Mouse (Mus musculus): Measurements from ENCODE around the gene Thumpd3. TPM values are rescaled to one million over a fixed set of nuclear protein-coding genes. Genes with fewer than 3 reads are reported as not detected.

The Thumpd3 gene
- polyA plus RNA-seq, 1 experiment, result 27.2 TPM

- peak; percentile 35 for DNase-seq (ENCODE audit: low spot score)
Observed at GRCm38 (mm10) chr6:113037946-113038734, 7.9 kb upstream of the Thumpd3 start.

DNA sequence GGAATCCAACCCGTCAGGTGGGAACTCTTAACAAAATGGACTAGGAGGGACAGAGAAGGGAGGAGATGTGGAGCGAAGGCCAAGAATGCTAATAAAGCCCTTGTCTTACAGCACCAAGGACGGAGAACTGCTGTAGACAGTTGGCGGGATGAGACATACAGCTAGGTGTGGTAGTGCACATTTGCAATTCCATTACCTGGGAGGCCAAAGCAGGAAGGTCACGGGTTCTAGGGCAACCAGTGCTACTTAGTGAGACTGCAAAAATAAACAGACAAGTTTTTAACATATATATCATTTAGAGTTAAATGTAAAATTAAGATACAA is 7.3 kb upstream of the Thumpd3 start:
- no peak for DNase-seq (ENCODE audit: low spot score)

DNA sequence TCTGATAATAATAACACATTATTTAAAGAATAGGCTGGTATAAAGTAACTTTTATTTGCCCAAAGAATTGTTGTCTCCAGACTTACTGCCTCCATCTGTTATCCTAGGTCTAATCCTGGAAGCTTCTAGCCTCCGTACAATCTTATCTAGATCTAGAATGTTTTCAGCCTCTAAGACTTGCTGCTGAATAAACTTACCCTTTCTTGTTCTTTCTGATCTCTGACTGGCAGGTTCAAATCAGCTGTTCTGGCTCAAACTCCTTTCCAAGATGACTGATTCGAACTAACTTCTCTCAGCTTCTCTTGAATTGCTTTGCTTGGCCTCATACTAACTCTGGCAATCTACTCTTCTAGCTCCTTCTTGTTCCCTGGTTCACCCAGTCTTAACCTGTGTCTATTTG is 5.7 kb upstream of the Thumpd3 start:
- no peak for DNase-seq (ENCODE audit: low spot score)

DNA sequence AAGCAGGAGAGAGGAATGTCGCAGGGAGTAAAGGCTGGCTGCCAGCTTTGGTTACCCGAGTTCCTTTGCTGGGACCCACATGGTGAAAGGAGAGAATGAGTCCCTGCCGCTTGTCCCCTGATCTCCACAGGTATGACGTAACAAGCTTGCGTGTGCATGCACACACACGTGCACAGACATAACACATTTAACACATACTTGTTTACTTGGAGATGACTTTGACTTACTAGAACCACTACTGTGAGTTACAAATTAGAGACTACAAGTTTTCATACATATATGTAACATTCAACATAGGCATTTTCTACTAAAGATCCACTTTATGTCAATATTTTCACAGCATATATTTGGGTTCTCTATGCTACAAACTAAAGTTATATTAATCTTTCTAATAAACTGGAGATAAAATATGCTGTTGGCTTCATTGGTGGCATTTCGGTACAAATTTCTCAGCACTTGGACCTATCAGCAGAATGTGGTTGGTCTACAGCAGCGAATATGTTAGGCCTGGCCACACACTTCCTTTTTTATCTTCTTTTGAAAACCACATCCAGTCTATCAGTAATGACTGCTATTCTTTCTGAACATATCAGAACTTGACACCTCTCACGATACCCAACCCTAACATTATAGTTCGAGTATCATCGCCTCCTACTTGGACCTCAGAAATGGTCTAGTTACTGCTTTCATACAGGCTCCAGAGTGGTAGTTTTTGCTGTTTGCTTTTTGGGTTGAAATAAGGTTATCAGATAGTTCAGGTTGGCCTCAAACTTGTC is 4.6 kb upstream of the Thumpd3 start:
- no peak for DNase-seq (ENCODE audit: low spot score)

GRCm38 (mm10) chr6:113045575-113045974 is 450 bp upstream of the Thumpd3 start:
- DNase-seq (ENCODE audit: low spot score), result peak; percentile 30

- no peak for DNase-seq (ENCODE audit: low spot score)
Observed at GRCm38 (mm10) chr6:113047016-113047746, 1.2 kb downstream of the Thumpd3 start.

DNA sequence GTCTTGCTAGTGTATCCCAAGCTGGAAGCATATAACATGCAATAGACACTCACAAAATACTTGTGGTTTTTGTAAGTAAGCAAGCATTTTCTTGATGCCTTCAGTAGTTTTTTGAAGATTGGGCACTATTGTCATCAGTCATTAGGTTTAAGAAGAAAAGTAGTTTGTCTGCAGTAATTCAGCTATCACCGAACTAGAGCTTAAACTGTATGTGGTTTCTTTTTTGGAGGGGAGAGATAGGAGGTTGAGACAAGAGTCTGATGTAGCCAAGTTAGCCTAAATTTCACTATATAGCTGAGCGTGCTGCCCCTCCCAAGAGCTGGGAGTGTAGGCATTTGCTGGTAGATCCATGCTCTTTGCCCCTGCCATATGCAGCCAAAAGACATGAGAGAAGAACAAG is 2.3 kb downstream of the Thumpd3 start:
- no peak for DNase-seq (ENCODE audit: low spot score)

DNA sequence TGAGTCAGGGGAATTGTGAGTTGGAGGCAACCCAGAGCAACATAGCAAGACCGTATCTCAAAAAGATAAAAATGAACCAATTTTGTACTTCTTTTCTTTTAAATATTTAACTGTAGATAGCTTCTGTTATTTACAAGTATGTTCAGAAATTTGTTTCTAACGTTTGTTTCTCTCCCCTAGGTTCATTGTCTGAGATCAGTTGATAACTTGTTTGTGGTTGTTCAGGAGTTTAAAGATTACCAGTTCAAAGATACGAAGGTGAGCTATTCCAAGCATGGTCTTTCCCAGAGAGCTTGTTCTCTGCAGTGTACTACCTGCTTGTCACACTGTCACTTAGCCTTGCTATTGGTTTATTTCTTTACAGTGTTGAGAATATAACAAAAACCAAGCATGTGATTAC is 3.1 kb downstream of the Thumpd3 start:
- no peak for DNase-seq (ENCODE audit: low spot score)

- DNase-seq (ENCODE audit: low spot score), result no peak
Observed at GRCm38 (mm10) chr6:113052972-113053371, 6.9 kb downstream of the Thumpd3 start.

DNA sequence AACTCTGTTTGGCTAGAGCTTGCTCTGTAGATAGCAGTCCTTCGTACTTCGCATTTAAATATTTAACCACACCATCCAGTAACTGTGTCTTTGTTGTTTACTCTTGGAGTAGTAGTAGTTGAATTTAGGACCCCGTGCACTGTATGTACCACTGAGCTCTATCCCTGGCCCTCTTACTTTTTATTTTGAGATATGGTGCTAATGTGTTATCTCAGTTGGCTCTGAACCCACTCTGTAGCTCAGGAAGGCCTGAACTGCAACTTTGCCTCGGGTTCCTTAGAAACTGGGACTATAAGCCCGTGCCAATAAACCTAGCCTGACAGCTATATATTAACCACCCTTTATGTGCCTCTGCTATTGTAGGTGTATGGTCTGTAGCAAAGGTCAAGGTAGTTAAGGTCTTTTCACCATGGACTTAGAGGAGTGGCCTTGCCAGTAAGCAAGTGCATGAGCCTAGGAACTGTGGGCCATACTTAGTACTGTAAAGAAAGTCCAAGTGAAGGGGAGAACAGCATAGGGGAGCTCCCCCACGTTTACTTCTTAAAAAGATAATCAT is 8.6 kb downstream of the Thumpd3 start:
- DNase-seq (ENCODE audit: low spot score), result no peak

- DNase-seq (ENCODE audit: low spot score), result no peak
Observed at GRCm38 (mm10) chr6:113060892-113061563, 15.0 kb downstream of the Thumpd3 start.

GRCm38 (mm10) chr6:113062253-113062652 is 16.2 kb downstream of the Thumpd3 start:
- no peak for DNase-seq (ENCODE audit: low spot score)

DNA sequence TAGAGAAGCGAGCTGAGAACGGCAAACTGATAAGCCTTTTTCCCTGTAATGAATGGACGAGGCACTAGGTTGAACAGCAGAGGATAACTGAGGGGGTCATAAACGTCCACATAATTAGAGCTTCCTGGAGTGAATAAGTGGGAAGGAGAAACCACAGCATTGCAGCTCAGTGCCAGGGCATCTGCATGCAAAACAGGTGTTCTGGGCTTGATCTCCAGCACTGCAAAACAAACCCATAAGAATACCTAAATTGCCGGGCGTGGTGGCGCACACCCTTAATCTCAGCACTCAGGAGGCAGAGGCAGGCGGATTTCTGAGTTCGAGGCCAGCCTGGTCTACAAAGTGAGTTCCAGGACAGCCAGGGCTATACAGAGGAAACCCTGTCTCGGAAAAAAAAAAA is 17.3 kb downstream of the Thumpd3 start:
- DNase-seq (ENCODE audit: low spot score), result no peak

DNA sequence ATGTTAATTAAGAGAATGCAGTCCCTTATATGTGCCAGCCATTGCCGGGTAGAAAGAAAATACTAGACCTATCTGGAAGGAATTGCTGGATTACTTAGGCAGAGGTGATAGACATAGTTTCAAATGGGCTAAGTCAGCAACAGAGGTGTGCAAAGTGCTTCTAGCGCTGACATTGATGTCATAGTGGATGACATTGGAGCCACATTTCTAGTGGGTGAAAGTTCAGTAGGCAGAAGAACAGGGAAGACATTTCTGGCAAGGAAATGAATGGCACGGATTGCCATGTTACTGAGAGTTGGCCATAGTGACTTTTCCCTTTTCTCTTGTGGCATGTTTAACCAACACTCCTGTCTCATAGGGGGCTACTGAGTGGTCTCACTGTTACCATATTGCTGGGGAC is 19.2 kb downstream of the Thumpd3 start:
- DNase-seq (ENCODE audit: low spot score), result no peak

GRCm38 (mm10) chr6:113069154-113069553 is 23.1 kb downstream of the Thumpd3 start:
- DNase-seq (ENCODE audit: low spot score), result no peak

DNA sequence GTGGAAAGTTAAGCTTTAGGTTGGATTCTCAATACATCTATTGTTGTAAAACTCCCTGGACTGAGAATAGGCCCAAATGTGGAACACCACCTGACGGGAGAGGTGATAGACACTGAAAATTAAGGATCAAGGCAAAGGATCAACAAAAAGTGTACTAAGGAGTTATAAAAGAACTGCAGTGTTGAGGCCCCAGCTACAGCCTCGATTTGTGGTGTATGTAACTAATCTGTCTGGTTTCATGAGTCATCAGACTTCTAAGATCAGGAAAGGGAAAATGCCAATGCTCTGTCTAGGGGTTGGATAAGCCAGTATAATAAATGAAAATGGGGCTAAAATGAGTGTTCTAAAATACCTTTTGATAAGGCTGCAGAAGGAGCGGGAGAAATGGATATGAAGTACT is 29.2 kb downstream of the Thumpd3 start:
- no peak for DNase-seq (ENCODE audit: low spot score)

- peak; percentile 97 for DNase-seq (ENCODE audit: low spot score)
Observed at GRCm38 (mm10) chr6:113076012-113076685, 30.1 kb downstream of the Thumpd3 start.

GRCm38 (mm10) chr6:113076686-113077516 is 30.9 kb downstream of the Thumpd3 start, which contains the start of gene Setd5:
Setd5 (plus strand) TSS chr6:113077365.
- peak; percentile 100 for DNase-seq (ENCODE audit: low spot score)

DNA sequence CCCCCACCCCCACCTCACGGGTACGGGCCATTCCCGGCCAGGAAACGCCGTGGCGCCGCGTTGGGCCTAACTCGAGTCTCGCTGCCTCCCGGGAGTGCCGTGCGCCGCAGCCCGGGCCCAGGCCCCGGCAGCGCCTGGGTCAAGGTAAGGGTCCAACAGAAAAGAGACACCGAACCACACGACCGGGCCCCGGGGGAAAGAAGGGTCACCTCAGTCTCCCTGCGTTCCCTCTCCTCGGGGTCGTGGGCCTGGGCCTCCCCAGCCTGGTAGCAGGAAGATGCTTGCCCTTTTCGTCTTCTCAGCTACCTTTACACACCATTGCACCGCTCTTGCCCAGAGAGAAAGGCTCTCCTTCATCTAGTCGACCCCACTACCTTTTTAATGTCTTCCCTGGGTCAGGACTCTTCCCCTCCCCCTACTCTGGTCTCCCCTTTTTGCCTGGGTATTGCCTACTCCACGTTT is 31.6 kb downstream of the Thumpd3 start:
- DNase-seq (ENCODE audit: low spot score), result no peak
